Mouse (Mus musculus): ENCODE results near the gene Fcho1.

The Fcho1 gene

GRCm38 (mm10) chr8:71684701-71685100, 40.8 kb downstream of the Fcho1 start:
- DNase-seq (ENCODE audit: low read depth, low spot score) = no peak

DNA sequence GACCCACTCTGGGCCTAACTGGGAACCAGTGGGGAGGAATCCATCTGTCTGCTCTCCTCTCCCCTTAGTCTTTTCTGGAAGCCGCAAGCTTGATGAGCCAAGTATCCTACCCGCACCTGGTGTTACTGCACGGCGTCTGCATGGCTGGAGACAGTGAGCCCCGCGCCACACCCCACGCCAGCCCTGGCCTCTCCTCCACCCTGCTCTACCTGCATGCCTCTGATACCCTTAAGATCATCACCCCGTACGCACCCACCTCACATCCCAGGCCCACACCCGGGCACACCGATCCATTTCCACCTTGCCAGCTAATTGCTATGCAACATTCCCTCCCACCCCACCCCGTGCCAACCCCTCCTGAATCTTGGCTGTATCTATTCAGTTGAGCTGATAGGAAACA, 42.7 kb downstream of the Fcho1 start:
- no peak for DNase-seq (ENCODE audit: low read depth, low spot score)

DNA sequence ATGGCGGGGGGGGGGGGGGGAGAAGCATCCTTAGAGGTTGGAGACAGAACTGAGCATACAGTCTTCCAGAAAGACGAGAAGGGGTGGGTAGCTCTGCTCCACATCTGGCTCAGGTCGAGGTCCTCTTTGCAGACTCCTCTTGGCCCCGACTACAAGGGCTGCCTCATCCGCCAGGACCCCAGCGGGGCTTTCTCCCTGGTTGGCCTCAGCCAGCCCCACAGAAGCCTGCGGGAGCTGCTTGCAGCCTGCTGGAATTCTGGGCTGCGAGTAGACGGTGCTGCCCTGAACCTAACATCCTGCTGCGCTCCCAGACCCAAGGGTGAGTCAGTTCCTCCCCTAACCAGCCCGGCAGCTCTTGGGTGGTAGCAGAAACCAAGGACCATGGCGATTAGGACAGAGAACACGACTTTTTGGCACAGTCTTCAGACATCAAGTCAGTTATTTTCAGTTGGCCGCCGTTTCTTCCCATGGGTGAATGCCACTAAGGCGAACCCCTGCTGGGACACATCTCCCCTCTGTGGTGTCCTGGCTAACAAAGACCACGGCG, 44.1 kb downstream of the Fcho1 start:
- DNase-seq (ENCODE audit: low read depth, low spot score) = no peak

GRCm38 (mm10) chr8:71680471-71680870, 45.0 kb downstream of the Fcho1 start:
- peak; percentile 48 for DNase-seq (ENCODE audit: low read depth, low spot score)

- peak; percentile 37 for DNase-seq (ENCODE audit: low read depth, low spot score)
These were observed 45.9 kb downstream of the Fcho1 start for GRCm38 (mm10) chr8:71679550-71680168.

DNA sequence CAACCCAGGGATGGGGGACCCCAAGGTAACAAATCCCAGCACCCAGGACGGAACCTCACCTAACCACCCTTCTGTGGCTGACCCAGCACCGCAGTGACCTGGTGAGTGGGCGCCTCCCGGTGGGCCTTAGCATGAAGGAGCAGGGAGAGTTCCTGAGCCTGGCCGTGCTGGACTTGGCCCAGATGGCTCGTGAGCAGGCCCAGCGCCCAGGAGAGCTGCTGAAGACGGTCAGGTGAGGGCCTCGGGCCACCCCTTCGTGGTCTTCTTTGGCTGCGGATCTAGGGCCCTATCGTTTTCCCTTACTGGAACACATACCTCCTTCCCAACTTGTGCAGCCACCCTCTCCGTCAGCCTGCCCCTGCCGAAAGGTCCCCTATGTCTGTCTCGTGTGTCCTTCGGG, 46.4 kb downstream of the Fcho1 start:
- no peak for DNase-seq (ENCODE audit: low read depth, low spot score)

GRCm38 (mm10) chr8:71678216-71678615, 47.3 kb downstream of the Fcho1 start:
- no peak for DNase-seq (ENCODE audit: low read depth, low spot score)

- DNase-seq (ENCODE audit: low read depth, low spot score) = peak; percentile 92
These were observed 48.0 kb downstream of the Fcho1 start for GRCm38 (mm10) chr8:71677555-71677954.

DNA sequence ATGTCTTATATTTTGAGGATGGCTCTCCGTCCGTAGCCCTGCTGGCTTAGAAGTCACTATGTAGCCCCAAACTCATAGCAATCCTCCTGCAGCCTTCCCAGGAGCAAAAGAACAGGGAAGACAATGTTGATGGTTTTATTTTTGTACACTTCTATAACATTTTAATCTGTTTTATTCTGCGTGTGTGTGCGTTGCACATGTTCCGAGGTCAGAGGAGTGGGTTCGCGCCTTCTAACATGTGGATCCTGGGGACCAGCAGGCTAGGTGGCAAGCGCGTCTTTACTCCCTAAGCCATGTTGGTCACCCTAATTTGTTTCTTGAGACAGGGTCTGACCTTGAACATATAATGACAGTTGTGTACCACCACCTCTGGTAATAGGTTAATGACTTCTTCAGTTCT, 48.7 kb downstream of the Fcho1 start:
- no peak for DNase-seq (ENCODE audit: low read depth, low spot score)

- peak; percentile 82 for DNase-seq (ENCODE audit: low read depth, low spot score)
These were observed 49.3 kb downstream of the Fcho1 start, which contains the start of gene Jak3 for GRCm38 (mm10) chr8:71676020-71676741. TSS of gene Jak3 (plus strand) at chr8:71676296.

- no peak for DNase-seq (ENCODE audit: low read depth, low spot score)
These were observed 50.0 kb downstream of the Fcho1 start for GRCm38 (mm10) chr8:71675456-71676019.

GRCm38 (mm10) chr8:71674071-71674470, 51.4 kb downstream of the Fcho1 start:
- DNase-seq (ENCODE audit: low read depth, low spot score) = peak; percentile 61

GRCm38 (mm10) chr8:71672168-71672735, 53.3 kb downstream of the Fcho1 start:
- DNase-seq (ENCODE audit: low read depth, low spot score) = no peak

DNA sequence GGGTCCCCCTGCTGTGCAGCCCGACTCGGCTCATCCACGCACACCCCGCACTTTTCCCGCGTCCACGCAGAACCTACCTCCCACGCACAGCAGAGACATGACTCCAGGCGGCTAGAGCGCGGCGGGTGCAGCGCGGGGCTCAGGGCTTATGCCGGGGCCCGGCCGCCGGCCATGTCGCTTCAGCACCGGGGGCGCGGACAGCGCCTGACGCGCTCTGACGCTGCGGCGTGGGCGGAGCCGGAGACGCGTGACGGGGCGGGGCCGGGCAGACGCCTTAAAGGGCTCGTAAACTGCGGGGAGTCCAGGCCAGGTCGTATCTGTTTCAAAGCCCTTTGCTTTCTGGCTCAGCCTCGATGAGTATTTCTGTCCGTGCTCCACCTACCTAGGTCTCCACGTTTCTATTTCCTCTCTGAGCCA, 54.0 kb downstream of the Fcho1 start, which contains the start of gene Unc13a:
Unc13a (minus strand) TSS at position 209 of the 417 bp plus-strand sequence.
- peak; percentile 94 for DNase-seq (ENCODE audit: low read depth, low spot score)

GRCm38 (mm10) chr8:71670621-71671548, 54.6 kb downstream of the Fcho1 start:
- DNase-seq (ENCODE audit: low read depth, low spot score) = peak; percentile 97

DNA sequence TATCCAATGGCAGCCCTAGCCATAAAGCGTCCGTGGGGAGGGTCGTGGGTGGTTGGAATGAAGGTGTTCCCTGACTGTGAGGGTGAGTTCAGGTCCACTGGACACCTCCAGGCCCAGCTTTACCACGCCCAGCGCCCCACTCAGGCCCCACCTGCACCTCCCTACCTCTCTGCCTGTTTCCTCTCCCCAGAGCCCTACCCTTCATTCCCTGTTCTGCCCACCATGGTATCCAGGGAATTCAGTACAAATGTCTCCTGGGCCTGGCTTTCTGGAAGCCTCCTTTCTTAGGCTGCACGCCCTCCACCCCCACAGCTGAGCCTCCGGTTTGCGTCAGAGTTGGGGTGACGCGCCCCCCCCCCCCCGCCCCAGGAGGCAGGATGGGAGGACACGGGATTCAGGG, 55.3 kb downstream of the Fcho1 start:
- no peak for DNase-seq (ENCODE audit: low read depth, low spot score)

GRCm38 (mm10) chr8:71668220-71668975, 57.1 kb downstream of the Fcho1 start:
- DNase-seq (ENCODE audit: low read depth, low spot score) = no peak

- no peak for DNase-seq (ENCODE audit: low read depth, low spot score)
These were observed 58.3 kb downstream of the Fcho1 start for GRCm38 (mm10) chr8:71667256-71667655.

DNA sequence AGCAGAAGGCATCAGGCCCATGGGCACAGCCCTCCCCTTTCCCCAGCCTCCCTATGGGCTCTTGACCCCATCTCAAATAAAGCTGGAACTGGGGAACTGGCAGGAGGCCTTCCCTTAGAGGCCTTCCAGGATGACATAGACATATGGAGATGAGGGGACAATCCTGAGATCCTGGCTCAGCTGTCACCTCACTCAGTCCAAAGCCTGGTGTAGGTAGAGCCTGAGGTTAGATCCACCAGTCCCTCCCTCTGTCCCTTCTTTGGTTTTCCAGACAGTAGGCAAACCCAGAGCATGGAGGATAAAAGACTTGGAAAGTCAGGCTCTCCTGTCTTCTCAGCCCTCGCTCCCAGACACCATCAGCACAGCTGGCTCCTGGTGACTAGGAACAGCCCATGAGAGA, 58.7 kb downstream of the Fcho1 start:
- no peak for DNase-seq (ENCODE audit: low read depth, low spot score)
